Mouse (Mus musculus) urinary bladder, postnatal 14 days (tissue): ENCODE data around the gene Svopl.

Experiments used
- DNase-seq: peaks from one replicate; pipeline ENCODE4 v3.0.0; 2021; ENCODE audit warnings: low spot score

Svopl gene

DNA sequence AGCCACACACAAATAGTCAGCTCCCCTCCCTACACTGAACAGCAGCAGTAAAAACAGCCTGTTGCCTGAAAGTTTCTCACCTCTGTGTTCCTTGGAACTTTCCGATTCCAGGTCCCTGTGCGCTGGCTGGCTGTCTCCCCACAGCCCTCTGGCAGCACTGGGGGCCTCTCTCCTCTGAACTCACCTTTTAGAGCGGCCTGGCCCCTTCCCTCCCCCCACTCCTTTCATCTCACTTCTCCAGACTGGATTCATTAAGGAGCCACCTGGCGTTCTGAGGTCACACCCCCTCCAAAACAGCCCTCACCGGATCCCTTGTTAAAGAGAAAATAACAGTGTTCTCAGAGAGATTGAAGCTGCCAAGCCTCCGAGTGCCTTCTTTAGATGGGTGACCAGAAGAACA is at the start of gene Svopl:
Svopl (minus strand) TSS at position 159 of the 400 bp plus-strand sequence.
- no peak for DNase-seq

DNA sequence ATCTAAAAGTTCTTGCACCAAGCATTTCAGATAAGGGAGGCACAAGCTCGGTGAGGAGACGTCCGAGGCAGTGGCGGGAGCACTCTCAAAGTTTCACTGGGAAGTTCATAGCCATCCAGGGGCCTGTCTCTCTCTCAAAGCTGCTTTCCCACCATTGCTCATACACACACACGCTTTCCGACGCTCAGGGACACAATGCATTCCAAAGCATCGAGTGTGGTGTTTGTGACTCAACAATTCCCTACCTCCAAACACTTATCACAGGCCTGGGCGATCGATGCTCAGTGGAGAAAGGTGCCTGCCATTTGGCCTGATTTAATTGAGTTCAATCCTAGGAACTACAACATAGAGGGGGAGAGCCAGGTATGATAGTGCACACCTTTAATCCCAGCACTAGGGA is 47.9 kb upstream of the Svopl start:
- no peak for DNase-seq

DNA sequence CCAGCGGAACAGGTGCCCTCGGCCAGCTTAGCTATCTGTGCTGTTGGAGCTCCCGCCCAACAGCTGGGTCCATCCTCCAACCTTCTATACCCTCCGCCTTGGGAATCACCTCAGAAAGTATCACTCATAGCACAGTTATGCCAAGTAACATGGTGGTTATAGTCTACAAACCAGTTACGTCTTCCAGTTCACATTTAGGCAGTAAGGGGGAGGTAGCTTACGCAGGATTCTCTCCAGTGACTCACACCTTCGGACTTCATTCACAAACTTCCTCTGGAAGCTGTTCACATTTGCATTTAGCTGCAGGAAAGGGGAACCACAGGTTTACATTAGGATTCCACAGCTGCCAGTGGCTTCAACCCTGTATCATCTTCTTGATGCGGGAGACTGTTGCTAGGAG is 45.7 kb upstream of the Svopl start:
- no peak for DNase-seq

DNA sequence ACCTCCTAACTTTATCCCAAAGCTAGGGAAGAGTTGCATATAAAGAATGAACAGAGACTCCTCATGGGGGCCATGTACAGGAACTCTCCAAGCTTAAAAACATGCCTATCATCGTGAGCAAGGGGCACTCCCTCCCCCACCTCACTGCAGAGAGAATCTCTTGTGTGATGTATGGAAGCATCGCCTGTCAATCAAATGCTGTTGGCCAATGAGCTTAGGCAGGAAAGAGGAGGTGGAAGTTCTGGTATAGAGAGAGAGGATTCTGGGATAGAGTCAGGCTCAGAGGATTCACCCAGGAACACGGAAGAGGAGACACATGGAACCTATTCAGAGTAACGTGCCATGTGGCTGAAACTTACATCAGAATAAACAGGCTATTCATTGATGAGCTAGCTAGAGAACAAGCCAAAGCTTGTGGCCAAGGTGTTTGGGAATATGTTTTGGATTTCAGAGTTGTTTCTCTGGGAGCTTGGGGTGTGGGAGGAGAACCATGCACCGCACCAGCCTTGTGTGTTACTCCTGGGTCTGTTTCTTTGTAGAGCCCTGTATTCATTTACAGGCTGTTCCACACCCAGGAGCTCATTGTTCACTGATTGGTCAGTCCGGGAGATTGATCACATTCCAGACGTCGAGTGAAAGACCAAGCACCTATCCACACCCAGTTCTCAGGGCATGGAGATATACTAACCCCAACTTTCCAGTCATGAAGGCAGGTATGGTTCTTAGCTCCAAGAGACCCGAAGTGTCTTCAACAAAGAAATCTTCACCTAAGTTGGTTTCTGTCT is 40.6 kb upstream of the Svopl start:
- no peak for DNase-seq

DNA sequence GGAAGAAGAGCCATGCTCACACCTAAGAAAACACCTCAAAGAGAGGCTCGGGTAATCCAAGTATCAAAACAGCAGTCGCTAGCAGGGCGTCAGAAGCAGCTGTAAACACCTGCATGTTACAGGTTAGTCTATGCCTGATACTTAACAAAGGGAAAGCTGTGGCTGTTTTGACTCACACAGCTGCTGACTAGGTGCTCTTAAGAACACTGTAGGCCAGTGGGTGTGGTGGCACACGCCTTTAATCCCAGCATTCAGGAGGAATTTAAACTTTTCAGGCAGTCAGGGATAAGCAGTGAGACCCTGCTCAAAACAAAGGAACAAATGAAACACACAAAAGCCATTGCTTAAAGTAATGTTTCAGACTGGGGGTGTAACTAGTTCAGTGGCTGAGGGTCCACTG is 36.4 kb upstream of the Svopl start:
- DNase-seq: no peak

DNA sequence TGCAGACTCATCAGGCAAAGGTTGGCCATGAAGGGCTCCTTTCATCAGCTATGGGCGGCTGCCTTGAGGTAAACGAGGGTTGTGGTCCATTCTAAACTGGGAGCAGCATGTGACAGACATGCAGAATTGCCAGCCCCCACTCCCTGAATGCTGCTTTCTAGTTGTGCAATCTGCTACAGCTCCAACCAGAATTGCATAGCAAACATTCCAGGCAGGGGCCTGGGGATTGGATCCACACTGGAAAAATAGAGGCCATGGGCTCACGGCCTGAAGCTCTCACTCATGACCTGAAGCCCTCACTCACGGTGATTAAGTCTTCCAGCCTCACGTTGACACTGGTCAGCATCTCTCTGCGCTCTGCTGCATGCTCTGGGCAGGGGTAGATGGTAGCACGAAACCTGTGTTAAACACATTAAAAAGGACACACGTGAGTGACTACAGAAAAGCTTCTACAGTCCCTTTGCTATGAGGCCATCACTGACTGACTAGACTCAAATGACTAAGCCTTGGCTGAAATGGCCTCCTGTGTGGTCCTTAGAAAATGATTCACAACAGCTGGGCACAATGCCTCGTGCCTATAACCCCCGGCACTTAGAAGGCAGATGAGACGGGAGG is 35.0 kb upstream of the Svopl start:
- peak; percentile 24 for DNase-seq

DNA sequence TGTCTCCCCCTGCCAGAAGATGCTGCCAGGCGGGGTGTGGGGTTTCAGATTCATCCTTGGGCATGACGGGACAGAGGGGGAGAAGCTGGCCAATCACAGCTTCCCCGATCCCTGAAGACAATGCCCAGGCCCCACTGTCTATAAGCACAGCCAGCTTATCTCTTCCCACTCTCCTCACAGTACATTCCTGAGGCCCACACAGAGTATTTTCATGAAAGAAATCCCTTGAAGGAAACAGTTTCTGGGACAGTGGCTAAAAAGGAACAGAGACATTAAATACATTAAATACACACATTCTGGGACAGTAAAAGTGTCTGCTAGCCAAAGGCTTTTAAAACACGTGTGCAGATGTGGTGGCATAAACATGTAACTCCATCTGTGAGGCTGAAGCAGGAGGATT is 33.6 kb upstream of the Svopl start:
- DNase-seq: no peak

DNA sequence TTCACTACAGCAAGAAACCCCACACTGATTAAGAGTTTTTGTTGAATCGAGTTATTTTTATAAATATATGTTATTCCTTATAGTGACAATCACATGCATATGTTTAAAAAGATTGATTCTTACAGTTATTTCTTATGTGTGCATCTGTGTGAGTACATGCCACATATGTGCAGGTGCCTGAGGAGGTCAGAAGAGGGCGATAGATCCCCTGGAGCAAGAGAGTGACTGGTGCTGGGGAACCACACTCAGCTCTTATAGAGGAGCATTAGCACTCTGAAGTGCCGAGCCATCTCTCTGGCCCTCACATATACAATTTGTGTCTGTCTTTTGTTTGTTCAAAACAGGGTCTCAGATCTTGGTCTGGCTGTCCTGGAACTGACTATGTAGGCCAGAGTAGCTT is 26.8 kb upstream of the Svopl start:
- no peak for DNase-seq

DNA sequence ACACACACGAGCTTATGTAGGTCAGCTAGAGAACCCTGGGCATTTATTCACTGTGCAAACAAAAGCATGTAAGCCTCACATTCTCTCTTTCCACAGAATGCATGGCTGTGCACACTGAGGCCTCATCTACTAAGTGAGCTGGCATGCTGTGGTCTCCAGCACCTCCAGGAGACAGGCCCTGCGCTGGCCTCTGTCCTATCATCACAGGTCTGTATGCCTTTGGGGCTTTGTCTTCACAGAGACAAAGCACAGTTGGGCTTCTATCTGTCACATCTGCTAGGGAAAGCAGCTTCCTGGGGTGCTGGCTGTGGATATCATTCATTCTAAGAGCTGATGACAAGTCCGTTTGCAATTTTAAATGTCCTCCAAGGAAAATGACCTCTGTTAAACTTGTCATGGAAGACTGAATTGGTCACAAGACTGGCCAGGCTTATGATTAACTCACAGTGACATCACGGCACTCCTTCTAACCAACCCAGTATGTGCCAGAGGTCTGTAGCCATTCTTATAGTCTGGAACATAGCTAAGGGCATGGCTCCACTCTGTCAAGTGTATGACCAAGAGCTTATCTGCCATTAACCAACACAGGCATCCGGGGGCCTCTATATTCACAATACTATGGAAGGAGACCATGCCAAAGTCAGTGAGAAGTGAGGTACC is 25.5 kb upstream of the Svopl start:
- DNase-seq: no peak

DNA sequence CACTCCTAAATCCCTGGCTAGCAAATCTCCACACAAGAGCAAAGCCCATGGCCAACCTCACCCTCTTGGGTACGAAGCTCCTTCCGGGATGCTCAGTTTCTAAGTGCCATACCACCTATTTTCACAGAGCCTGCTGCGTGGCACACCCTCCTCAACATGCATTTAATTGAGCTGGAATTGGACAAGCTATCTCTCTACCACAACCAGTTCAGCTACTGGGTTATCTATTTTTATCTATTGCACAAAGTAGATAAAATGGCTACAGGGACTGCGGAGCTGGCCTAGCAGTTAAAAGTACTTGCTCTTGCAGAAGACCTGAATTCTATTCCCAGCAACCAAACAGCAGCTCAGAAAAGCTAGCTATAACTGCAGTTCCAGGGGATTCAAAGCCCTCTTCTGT is 24.5 kb upstream of the Svopl start:
- no peak for DNase-seq

DNA sequence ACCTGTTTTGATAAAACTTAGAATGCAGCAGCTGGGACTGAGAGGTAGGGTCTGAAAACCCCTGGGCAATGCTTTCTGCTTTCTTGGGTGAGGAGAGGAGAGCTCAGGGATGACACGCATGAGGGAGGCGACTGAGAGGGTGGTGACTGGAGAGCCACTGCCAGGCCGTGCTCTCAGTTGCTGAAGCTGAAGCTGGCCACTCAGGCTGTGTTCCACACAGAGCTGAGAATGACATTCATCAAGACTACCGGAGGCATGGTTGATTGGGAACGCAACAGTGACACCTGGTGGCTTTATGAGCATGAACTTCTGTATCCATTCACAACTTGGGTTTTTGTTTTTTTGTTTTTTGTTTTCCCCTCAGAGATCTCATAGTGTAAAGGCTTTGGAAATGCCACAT is 19.4 kb upstream of the Svopl start:
- DNase-seq: peak; percentile 57

DNA sequence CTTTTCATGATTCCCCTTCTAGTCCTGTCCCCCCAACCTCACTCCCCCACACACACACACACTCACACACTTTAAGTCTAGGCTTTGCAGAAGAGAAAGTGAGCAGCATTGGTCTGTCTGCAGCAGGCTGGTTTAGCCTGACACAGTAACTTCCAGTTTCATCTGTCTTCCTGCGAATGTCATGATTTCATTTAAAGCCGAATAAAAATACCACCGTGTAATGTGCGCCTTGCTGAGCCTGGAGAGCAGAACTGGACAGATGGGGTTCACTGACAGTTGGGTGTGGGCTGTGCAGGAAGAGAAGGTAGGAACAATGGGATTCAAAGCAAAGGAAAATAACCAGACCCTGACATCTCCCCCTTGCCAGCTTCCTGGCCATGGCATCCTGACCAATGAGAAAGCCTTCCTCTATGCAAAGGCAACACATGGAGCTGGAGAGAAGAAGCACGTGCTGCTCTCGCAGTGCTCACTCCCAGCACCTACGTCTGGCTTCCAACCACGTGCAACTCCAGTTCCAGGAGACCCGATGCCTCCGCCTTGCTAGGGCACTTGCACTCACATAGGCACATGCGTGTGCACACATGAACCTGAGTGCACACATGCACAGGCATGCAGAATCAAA is 18.8 kb upstream of the Svopl start:
- no peak for DNase-seq

DNA sequence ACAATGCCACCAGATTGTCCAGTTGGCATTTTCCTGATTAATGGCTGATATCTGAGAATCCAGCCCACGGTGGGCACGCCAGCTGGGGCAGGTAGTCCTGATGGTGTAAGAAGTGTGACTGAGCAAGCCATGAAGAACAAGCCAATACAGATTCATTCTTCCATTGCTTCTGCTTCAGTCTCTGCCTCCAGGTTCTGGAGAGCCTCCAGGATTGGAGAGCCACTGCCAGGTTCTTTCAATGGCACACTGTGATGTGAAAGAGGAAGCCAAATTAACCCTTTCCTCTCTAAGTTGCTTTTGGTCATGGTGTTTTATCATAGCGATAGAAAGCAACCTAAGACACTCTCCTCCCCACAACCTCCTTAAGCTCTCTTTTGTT is 18.3 kb upstream of the Svopl start:
- no peak for DNase-seq

DNA sequence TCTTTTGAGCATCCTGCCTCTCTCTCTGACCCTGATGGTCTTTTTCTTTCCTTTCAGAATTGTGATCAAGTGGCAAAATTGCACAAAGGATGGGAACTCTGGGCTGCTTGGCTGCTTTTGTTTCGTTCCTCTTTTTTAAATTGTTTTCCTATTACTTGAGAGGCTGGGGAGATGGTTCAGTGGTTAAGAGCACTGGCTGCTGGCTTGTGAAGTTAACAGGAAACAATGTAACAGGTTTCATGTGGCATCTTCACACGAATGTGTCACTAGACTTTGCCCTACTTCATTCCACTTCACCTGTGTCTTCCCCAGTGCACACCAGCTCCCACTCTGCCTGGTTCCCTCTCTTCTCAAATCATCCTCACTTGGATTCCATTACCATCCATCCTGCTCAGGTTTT is 17.8 kb upstream of the Svopl start:
- DNase-seq: no peak

DNA sequence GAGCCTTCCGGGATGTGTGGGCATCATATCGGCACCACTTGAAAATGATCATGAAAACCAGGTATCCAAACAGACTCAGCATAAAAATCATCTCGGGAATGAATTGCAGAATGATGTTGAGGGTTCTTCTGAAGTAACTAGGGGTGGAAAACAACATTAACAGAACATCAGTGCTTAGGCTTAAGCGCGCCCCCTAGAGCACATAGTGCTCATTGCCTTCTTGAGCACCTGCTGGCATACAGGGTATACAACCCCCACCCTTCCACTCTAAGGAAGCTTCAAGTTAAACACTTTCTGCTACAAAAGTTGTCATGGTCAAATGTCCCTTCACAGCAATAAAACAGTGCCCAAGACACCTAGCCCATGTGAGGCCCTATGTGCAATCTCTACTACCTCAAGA is 12.0 kb upstream of the Svopl start:
- no peak for DNase-seq

DNA sequence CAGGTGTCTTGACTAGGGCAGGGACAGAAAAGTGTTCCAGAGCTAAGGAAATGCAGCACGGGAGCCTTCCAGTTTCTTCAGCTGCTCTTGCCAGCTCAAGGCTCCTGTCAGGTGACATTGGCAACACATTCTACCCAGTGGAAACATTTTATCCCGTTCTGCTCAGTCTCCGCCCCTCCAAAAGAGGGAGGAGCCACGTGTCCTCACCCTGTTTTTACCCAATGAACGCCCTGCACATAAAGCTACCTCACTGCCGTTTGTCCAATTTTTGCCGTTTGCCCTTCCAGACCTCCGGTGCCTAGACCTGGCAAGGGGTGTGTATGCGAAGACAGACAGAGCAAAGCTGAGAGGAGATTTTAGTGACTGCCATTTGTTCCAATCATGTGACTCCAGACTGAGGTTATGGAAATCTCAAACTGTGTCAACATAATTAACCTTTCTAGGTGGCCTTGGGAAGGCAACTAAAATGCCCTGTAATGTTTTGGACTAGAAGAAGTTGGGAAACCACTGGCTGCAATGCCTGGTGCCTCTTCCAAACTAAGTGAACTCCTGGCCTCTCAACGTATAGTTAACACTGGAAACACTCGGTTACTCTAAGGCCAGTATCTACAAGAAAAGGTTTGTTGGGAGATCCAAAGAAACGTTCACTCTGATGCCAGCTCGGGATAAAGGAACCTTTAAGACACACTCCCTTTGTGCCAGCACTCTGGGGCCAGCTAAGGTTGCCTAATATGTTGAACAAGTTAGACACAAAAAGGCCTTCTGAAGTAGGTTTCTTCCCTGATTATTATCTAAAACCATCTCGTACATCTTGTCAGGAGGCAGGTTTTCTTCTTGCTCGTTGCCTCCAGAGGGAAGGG is 8.9 kb upstream of the Svopl start:
- DNase-seq: no peak

DNA sequence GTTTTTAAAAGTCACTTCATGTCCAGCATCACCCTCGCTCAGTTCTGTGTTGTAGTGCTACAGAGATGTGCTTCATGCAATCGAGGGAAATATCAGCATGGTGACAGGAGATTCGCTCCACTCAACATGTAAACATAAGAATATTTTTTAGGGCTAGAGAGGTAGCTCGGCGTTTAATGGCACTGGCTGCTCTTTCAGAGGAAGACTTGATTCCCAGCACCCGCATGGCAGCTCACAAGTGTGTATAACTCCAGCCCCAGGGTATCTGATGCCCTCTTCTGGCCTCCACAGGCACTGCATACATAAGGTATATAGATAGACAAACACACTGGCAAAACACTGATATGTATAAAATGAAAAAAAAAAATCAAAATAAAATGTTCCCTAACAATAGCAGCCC is 2.8 kb upstream of the Svopl start:
- no peak for DNase-seq

DNA sequence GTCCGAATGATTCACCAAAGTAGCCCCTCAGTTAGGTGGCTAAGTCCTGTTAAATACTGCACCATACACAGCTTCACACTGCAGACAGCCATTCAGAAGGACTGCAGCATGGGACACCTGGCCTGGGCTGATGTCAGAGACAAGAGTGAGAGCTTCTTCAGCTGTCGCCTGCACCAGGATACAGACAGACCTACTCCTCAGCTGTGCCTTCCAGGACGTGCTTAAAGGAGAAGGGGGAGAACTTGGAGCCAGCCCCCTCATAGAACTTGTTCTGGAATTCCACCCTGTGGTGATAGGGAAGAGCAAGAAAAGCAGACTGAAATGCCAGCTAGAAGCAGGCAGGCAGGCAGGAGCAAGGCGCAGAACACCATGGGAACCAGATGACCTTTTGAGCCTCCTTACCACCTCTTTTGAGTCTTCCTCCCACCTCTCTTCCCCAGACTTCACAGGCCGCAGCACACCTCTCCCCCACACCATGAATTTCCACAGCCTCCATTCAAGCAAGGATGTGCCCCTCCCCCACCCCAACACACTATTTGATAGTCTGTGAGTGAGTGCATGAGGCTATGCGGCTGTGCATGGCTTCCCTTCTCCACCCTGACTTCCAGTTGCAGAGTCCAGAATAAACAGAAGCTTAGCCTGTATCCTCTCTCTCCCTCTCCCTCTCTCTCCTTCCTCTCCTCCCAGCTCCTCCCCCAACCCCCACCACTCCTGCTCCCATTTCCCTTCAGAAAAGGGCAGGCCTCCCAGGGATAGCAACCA is 2.2 kb upstream of the Svopl start:
- no peak for DNase-seq

DNA sequence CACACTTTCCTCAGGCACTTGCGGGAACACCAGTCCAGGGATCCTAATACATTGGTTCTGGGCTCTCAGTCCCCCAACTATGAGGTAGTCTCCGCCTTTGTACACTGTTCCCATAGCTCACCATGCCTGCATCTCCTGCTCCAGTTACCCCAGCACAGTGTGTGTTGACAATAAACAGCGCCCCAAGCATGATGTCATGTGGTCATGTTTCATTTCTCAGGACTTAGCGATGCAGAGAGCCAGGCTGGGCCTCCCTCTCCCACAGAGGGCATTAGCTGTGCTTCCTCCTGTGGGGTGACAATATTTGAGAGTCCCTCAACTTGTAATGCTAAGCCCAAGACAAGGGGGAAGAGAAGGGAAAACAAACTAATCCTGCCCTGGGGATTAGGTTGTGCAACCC is 1.2 kb upstream of the Svopl start:
- DNase-seq: no peak

DNA sequence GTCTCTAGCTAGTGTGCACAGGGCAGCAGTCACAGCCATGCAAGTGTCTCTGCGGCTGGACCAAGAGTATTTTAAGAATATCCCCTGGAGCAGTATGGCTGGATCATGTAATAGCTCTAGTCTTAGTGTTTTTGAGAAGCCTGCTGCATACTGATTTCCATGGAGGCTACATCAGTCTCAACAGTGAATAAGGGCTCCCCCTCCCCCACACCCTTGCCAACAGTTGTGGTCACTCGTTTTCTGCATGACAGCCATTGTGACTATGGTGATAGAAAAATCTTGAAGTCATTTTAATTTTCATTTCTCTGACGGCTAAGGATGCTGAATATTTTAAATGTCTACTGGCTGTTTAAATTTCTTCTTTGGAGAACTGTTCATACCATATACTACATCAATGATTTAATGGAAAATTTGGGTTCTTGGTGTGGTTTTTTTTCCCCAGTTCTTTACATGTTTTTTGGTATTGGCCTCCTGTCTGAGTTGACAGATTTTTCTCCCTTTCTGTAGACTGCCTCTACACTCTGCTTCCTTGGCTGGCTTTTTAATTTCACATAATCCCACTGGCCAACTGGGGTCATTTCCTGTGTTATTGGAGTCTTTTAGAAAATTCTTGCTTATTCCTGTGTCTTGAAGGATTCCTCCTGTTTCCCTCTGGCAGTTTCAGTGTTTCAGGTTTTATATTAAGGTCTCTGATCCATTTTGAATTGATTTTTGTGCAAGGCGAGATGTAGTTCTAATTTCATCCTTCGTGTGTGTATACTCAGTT is 13.8 kb downstream of the Svopl start:
- no peak for DNase-seq
